Mouse (Mus musculus): Measurements from ENCODE around the gene Fgfr2. TPM values are rescaled to one million over a fixed set of nuclear protein-coding genes. Genes with fewer than 3 reads are reported as not detected.
A peak's percentile ranks its signal among the peaks of the same experiment; 100 is the strongest.

Gene Fgfr2
- polyA plus RNA-seq, 1 experiment from 2014 or later, result 92.0 TPM

GRCm38 (mm10) chr7:133155621-133156020 lies 32.5 kb upstream of the Fgfr2 start:
- no peak for ATAC-seq (ENCODE audit: low FRiP score)
- WGBS, result 86% methylated on average over 12 of the region's 12 CpGs

DNA sequence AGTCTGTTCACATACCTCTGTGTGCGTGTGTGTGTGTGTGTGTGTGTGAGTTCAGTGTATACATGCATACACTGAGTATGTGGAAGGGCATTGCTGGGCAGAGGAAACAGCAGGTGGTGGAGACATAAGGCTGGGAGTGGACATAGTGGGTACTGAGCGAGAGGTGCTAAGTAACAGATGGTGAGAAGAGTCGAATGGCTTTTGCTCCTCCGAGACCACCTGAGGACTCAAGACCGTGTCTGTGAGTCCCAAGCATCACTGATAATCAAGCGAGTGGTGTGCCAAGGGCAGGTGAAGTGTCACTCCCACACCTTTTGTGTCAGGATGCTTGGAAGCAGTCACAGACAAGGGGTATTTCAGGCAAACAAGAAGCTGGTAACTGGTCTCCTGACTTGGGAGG lies 31.7 kb upstream of the Fgfr2 start:
- H3K9me3 ChIP-seq (ENCODE audit: control insufficient read depth, low read length), result no peaks in the 10 kb centered on the region
- no peak overlapping the region for H3K9ac ChIP-seq (ENCODE audit: low read length)
- no peak overlapping the region for H3K4me3 ChIP-seq (ENCODE audit: low read depth, low read length)
- no peak overlapping the region for H3K27ac ChIP-seq (ENCODE audit: low read depth, low read length)
- 75% methylated on average over 6 of the region's 6 CpGs for WGBS
- no peaks in the 10 kb centered on the region for H3K27me3 ChIP-seq (ENCODE audit: control insufficient read depth, insufficient read depth, low read length)
- no peak overlapping the region for H3K4me2 ChIP-seq
- no peaks in the 10 kb centered on the region for H3K36me3 ChIP-seq (ENCODE audit: control insufficient read depth, insufficient read depth, low read length)
- DNase-seq (ENCODE audit: low spot score, missing footprints) (no peak), ATAC-seq (ENCODE audit: low FRiP score) (no peak)
- H3K4me1 ChIP-seq (ENCODE audit: control insufficient read depth, insufficient read depth, low read length), result no peaks in the 10 kb centered on the region

More at GRCm38 (mm10) chr7:133155621-133156020, 32.5 kb upstream of the Fgfr2 start:
- DNase-seq (ENCODE audit: low spot score, missing footprints), result no peak
- Histone ChIP-seq H3K9ac (ENCODE audit: low read length) (no peak overlapping the region), H3K4me3 (ENCODE audit: low read depth, low read length) (no peak overlapping the region), H3K36me3 (ENCODE audit: control insufficient read depth, insufficient read depth, low read length) (no peaks in the 10 kb centered on the region), H3K27me3 (ENCODE audit: control insufficient read depth, insufficient read depth, low read length) (no peaks in the 10 kb centered on the region), H3K4me1 (ENCODE audit: control insufficient read depth, insufficient read depth, low read length) (no peaks in the 10 kb centered on the region), H3K9me3 (ENCODE audit: control insufficient read depth, low read length) (no peaks in the 10 kb centered on the region), H3K27ac (ENCODE audit: low read depth, low read length) (no peak overlapping the region), H3K4me2 (no peak overlapping the region)

DNA sequence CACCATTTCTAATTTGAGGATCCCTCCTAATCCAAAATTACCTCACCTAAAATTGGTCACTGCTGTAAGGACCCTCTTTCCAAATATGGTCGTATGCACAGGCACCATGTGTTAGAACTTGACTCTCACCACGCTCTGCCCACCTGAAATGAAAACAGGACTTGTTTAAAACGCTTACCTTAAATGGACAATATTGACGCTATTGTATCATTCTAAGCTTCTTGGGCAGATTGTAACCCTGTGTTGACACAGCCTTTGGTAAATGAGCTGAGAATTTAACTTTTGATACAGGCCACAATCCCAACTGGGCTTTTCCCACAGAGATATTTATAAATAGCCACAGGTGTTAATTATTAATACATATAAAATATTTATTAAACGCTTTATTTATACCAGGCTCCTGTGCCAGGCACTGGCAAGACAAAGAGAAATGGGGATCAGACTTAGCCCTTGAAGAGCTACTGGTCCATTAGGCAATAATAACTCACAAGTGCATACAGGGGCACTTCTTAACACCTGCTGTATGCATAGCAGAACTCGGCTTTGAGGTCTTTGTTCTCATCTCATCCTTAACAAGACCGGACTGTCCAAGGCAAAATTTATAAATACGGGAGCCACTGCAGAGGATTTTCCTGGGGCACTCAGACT lies 16.7 kb upstream of the Fgfr2 start:
- no peak overlapping the region for H3K4me2 ChIP-seq
- no peak overlapping the region for H3K4me3 ChIP-seq (ENCODE audit: low read depth, low read length)
- DNase-seq (ENCODE audit: low spot score, missing footprints), result no peak
- H3K36me3 ChIP-seq (ENCODE audit: control insufficient read depth, insufficient read depth, low read length), result no peaks in the 10 kb centered on the region
- no peaks in the 10 kb centered on the region for H3K4me1 ChIP-seq (ENCODE audit: control insufficient read depth, insufficient read depth, low read length)
- H3K9ac ChIP-seq (ENCODE audit: low read length), result no peak overlapping the region
- H3K9me3 ChIP-seq (ENCODE audit: control insufficient read depth, low read length), result no peaks in the 10 kb centered on the region
- no peak for ATAC-seq (ENCODE audit: low FRiP score)
- H3K27me3 ChIP-seq (ENCODE audit: control insufficient read depth, insufficient read depth, low read length), result no peaks in the 10 kb centered on the region
- WGBS, result 88% methylated on average over 8 of the region's 8 CpGs
- no peak overlapping the region for H3K27ac ChIP-seq (ENCODE audit: low read depth, low read length)

DNA sequence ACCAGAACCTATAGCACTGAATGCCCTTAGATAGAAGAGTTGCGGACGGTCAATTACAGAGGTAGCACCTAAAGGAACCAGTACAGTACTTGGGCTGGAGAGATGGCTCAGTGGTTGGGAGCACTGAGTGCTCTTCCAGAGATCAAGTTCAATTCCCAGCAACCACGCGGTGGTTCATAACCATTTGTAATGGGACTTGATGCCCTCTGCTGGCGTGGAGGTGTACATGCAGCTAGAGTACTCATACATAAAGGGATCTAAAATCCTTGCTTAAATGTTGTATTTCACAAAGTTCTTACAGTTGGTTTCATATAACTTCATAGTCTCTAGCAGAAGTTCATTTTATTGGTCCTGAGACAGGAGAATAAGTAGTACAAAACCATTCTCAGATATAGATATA lies 10.4 kb upstream of the Fgfr2 start:
- no peak overlapping the region for H3K27ac ChIP-seq (ENCODE audit: low read depth, low read length)
- no peak overlapping the region for H3K9ac ChIP-seq (ENCODE audit: low read length)
- H3K4me2 ChIP-seq, result no peak overlapping the region
- no peak overlapping the region for H3K4me3 ChIP-seq (ENCODE audit: low read depth, low read length)
- 76% methylated on average over 5 of the region's 5 CpGs for WGBS
- H3K4me1 ChIP-seq (ENCODE audit: control insufficient read depth, insufficient read depth, low read length), result no peaks in the 10 kb centered on the region
- H3K36me3 ChIP-seq (ENCODE audit: control insufficient read depth, insufficient read depth, low read length), result no peaks in the 10 kb centered on the region
- no peaks in the 10 kb centered on the region for H3K27me3 ChIP-seq (ENCODE audit: control insufficient read depth, insufficient read depth, low read length)
- H3K9me3 ChIP-seq (ENCODE audit: control insufficient read depth, low read length), result no peaks in the 10 kb centered on the region
- ATAC-seq (ENCODE audit: low FRiP score) (no peak), DNase-seq (ENCODE audit: low spot score, missing footprints) (no peak)

DNA sequence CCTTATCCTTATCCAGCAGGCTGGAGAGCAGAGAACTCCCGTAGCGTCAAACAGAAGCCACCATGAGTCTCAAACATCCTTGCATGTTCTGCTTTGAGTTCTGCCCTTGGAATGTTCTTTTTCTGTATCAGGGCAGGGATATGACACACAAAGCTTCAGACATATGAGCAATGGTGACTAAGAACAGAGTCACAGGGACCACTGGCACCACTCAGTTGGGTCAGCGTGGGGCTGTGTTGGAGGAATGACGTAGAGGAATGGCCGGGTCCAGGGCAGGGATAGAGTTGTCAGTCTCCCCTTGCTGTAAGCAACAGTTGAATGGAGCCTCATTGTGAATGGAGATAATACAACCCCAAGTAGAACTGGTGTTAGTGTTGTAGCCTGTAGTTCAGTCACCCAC lies 9.6 kb upstream of the Fgfr2 start:
- H3K36me3 ChIP-seq (ENCODE audit: control insufficient read depth, insufficient read depth, low read length), result no peaks in the 10 kb centered on the region
- H3K9ac ChIP-seq (ENCODE audit: low read length), result no peak overlapping the region
- ATAC-seq (ENCODE audit: low FRiP score), result no peak
- no peak for DNase-seq (ENCODE audit: low spot score, missing footprints)
- H3K4me2 ChIP-seq, result no peak overlapping the region
- no peak overlapping the region for H3K4me3 ChIP-seq (ENCODE audit: low read depth, low read length)
- H3K4me1 ChIP-seq (ENCODE audit: control insufficient read depth, insufficient read depth, low read length), result no peaks in the 10 kb centered on the region
- no peak overlapping the region for H3K27ac ChIP-seq (ENCODE audit: low read depth, low read length)
- WGBS, result 91% methylated on average over 5 of the region's 5 CpGs
- no peaks in the 10 kb centered on the region for H3K27me3 ChIP-seq (ENCODE audit: control insufficient read depth, insufficient read depth, low read length)
- no peaks in the 10 kb centered on the region for H3K9me3 ChIP-seq (ENCODE audit: control insufficient read depth, low read length)

DNA sequence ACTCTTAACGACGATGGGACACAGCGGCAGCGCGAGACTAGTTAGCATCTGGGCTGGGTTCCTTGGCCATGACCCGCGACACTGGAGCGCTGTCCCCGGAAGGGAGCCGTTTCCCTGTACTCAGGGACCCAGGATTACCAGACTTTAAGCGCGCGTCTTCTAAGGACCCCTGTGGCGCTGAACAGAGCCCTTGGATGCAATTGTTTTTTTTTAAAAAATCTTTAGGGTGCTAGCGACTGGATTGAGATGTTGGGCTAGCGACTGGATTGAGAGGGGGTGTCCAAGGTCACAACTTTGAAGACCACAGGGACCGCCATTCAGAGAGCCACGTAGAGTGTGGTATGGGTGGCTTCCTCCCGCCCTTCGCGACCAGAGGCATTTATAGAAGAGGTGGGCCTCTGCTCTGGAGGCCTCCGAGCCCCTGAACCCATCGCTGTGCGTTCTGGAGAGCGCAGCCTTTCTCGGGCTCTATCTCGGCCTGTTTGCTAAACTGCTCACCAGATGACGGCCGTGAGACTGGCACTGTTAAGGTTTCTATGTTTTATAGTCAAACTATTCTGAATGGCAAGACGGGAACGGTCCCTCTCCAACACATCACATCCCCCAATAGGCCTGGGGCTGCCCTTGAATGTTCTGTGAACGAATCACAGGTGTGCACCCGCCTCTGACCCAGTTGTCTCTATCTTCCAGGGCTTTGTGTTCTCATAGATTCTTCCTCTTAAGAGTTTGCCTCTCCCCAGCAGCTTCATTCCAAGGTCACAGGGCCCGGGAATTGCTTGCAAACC lies 1.7 kb upstream of the Fgfr2 start:
- Histone ChIP-seq H3K27me3 (ENCODE audit: control insufficient read depth, insufficient read depth, low read length) (peaks cover 10% of the 10 kb centered on the region), H3K4me1 (ENCODE audit: control insufficient read depth, insufficient read depth, low read length) (peaks cover 18% of the 10 kb centered on the region), H3K9ac (ENCODE audit: low read length) (peak overlapping the region; percentile 99), H3K4me3 (ENCODE audit: low read depth, low read length) (peak overlapping the region; percentile 93), H3K36me3 (ENCODE audit: control insufficient read depth, insufficient read depth, low read length) (no peaks in the 10 kb centered on the region), H3K4me2 (peak overlapping the region; percentile 98), H3K27ac (ENCODE audit: low read depth, low read length) (no peak overlapping the region), H3K9me3 (ENCODE audit: control insufficient read depth, low read length) (no peaks in the 10 kb centered on the region)
- WGBS, result 3% methylated on average over 34 of the region's 34 CpGs
- DNase-seq (ENCODE audit: low spot score, missing footprints) (peak; percentile 89), ATAC-seq (ENCODE audit: low FRiP score) (no peak)

DNA sequence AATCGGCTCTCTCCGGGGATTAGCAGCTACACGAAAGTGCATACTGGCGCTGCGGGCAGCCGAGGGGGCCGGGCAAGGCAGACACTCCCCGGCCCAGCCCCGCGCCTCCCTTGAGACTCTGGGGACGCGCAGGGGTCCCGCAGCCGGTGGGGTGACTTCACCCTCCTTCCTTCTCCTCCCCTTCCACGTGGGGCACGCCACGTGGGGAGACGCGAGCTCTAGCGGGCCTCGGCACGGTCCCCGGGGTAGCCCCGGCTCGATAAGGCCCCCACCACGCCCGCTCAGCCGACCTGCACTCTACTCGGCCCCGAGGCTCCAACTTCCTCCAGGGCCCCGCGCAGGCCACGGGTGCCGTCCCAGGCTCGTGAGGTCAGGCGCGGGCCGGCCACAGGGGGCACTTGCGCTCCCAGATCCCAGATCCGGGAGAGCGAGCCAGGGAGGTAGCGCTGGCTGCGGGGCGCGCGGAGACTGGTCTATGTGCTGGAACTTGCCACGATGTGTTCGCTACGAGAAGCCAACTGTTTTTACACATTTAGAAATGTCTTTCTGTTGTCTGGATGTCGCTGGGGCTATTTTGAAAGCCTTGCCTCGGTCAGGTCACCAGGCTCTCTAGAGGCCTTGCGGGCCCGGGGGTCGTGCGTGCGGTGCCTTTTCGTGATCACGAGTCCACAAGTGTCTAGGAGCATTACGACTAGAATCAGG lies 1.0 kb upstream of the Fgfr2 start, which contains the start of gene Ctbp2:
Gene Ctbp2, minus strand, starts transcription at position 356 of the 702 bp plus-strand sequence.
- H3K4me3 ChIP-seq (ENCODE audit: low read depth, low read length), result peak within 1 kb of the TSS; percentile 93
- DNase-seq (ENCODE audit: low spot score, missing footprints), result peak; percentile 98
- WGBS, result under 1% methylated on average over 59 of the region's 59 CpGs
- H3K4me2 ChIP-seq, result peak within 1 kb of the TSS; percentile 98
- no peaks in the 10 kb centered on the region for H3K9me3 ChIP-seq (ENCODE audit: control insufficient read depth, low read length)
- H3K36me3 ChIP-seq (ENCODE audit: control insufficient read depth, insufficient read depth, low read length), result no peaks in the 10 kb centered on the region
- ATAC-seq (ENCODE audit: low FRiP score), result peak; percentile 75
- peak within 1 kb of the TSS; percentile 99 for H3K9ac ChIP-seq (ENCODE audit: low read length)
- H3K27me3 ChIP-seq (ENCODE audit: control insufficient read depth, insufficient read depth, low read length), result peaks cover 10% of the 10 kb centered on the region
- peaks cover 20% of the 10 kb centered on the region for H3K4me1 ChIP-seq (ENCODE audit: control insufficient read depth, insufficient read depth, low read length)
- H3K27ac ChIP-seq (ENCODE audit: low read depth, low read length), result peak within 1 kb of the TSS; percentile 99

DNA sequence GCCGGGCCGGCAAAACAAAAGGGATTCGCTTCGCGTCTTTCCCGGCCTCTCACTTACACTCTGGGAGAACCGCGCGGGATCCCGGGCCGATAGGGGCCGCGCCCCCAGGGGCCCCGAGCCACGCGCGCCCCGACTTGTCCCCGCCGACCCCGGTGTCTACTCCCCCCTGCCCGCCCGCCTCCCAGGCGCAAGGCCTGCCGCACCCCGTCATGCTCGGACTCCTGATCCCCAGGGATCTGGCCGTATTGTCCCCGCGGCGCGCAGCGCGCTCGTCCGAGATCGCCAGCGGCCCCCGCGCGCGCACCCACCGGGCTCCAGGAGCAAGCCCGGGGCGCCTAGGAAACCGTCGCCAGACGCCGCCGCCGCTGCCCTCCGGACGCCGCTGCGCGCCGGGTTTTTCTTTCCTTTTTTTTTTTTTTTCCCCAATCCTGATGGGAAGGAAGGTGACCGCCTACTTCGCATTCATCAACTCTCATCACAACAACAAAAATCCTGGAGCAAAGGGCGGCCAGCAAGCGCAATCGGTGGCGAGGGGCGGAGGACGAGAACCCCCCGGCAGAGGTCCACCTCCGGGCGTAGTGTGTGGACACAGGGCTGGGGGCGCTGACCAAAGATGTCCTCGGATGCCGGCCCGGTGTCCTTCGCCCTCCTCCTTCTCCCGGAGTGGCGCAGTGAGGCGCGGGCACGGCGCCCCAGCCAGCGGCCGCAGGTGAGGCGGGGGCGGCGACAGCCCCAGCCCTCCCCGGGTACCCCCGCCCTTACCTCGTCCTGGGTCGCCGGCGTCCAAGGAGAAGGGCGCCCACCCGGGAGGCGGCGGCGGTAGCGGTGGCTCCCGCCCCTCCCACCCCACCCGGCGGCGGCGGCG lies 539 bp downstream of the Fgfr2 start:
- peak; percentile 97 for DNase-seq (ENCODE audit: low spot score, missing footprints)
- under 1% methylated on average over 74 of the region's 102 CpGs for WGBS
- ATAC-seq (ENCODE audit: low FRiP score), result peak; percentile 53
- H3K9ac ChIP-seq (ENCODE audit: low read length), result peak overlapping the region; percentile 99
- peak overlapping the region; percentile 99 for H3K27ac ChIP-seq (ENCODE audit: low read depth, low read length)
- peaks cover 29% of the 10 kb centered on the region for H3K4me1 ChIP-seq (ENCODE audit: control insufficient read depth, insufficient read depth, low read length)
- no peaks in the 10 kb centered on the region for H3K36me3 ChIP-seq (ENCODE audit: control insufficient read depth, insufficient read depth, low read length)
- H3K4me3 ChIP-seq (ENCODE audit: low read depth, low read length), result peak overlapping the region; percentile 93
- peak overlapping the region; percentile 98 for H3K4me2 ChIP-seq
- H3K27me3 ChIP-seq (ENCODE audit: control insufficient read depth, insufficient read depth, low read length), result peaks cover 10% of the 10 kb centered on the region
- H3K9me3 ChIP-seq (ENCODE audit: control insufficient read depth, low read length), result no peaks in the 10 kb centered on the region
